Mouse (Mus musculus) cortical plate, adult 2 months (tissue): Measurements from ENCODE around the gene Ptgds. TPM values are rescaled to one million over a fixed set of nuclear protein-coding genes. Genes with fewer than 3 reads are reported as not detected.

Experiments used
- H3K27ac ChIP-seq: fragments of 200-500 bp; 2 replicates; pipeline ENCODE4 v1.5.1; 2012; ENCODE audit warnings: low read length, control low read depth, inconsistent platforms; ENCODE audit not compliant: insufficient read depth
- H3K4me1 ChIP-seq: fragments of 200-500 bp; 2 replicates; pipeline ENCODE4 v1.6.1; 2011; ENCODE audit warnings: low read length; ENCODE audit not compliant: control insufficient read depth, insufficient read depth
- H3K4me3 ChIP-seq: fragments of 200-500 bp; 2 replicates; pipeline ENCODE4 v1.5.1; 2011; ENCODE audit warnings: mild to moderate bottlenecking, low read length, control low read depth; ENCODE audit not compliant: insufficient read depth
- CTCF ChIP-seq: fragments of 200-500 bp; IDR thresholded peaks from 2 replicates; pipeline ENCODE4 v1.5.1; 2011; ENCODE audit warnings: mild to moderate bottlenecking, control low read depth, low read length; ENCODE audit not compliant: insufficient read depth; ENCODE audit errors: extremely low read depth
- POLR2A ChIP-seq: fragments of 200-500 bp; IDR thresholded peaks from 2 replicates; pipeline ENCODE4 v1.6.1; 2011; ENCODE audit warnings: mild to moderate bottlenecking, low read length, control low read depth; ENCODE audit not compliant: insufficient read depth; ENCODE audit errors: extremely low read depth
- polyA plus RNA-seq: library from polyadenylated mRNA; depleted of rRNA; stranded (reverse); fragments of >200 nt; gene quantifications from 2 replicates; pipeline ENCODE4 v1.2.3, GENCODE M21; 2012

The Ptgds gene
- polyA plus RNA-seq, 1 experiment: 2,426 TPM

GRCm38 (mm10) chr2:25498622-25499478, 29.0 kb upstream of the Ptgds start:
- no peak overlapping the region for H3K27ac ChIP-seq
- H3K4me3 ChIP-seq: no peak overlapping the region
- no peak for TF ChIP-seq POLR2A
- TF ChIP-seq CTCF: no peak
- H3K4me1 ChIP-seq: no peaks in the 10 kb centered on the region; the same call in 1 of the 2 replicates

- TF ChIP-seq POLR2A (no peak), CTCF (no peak)
- Histone ChIP-seq H3K4me1 (no peaks in the 10 kb centered on the region; the same call in 1 of the 2 replicates), H3K27ac (0 out of 2 replicates have a peak overlapping the region, but pooled peaks have one; percentile 21), H3K4me3 (no peak overlapping the region)
These were observed 28.2 kb upstream of the Ptgds start for GRCm38 (mm10) chr2:25497846-25498575.

GRCm38 (mm10) chr2:25496462-25496861, 26.6 kb upstream of the Ptgds start:
- peak; percentile 51 for TF ChIP-seq CTCF
- no peak for TF ChIP-seq POLR2A
- H3K4me3 ChIP-seq: no peak overlapping the region

GRCm38 (mm10) chr2:25493476-25493961, 23.7 kb upstream of the Ptgds start, which contains the start of gene Lcn12:
TSS of gene Lcn12 (minus strand) at chr2:25493911.
- Histone ChIP-seq H3K4me3 (no peak within 1 kb of the TSS), H3K27ac (no peak within 1 kb of the TSS), H3K4me1 (no peaks in the 10 kb centered on the region)
- TF ChIP-seq POLR2A (no peak), CTCF (no peak)

More at GRCm38 (mm10) chr2:25496462-25496861, 26.6 kb upstream of the Ptgds start:
- no peak overlapping the region for H3K27ac ChIP-seq
- no peaks in the 10 kb centered on the region; the same call in 1 of the 2 replicates for H3K4me1 ChIP-seq

- Histone ChIP-seq H3K27ac (no peak overlapping the region), H3K4me3 (no peak overlapping the region), H3K4me1 (no peaks in the 10 kb centered on the region)
- TF ChIP-seq POLR2A (no peak), CTCF (no peak)
These were observed 23.1 kb upstream of the Ptgds start for GRCm38 (mm10) chr2:25492988-25493387.

- no peak for TF ChIP-seq CTCF
- H3K4me3 ChIP-seq: no peak overlapping the region
- no peak overlapping the region for H3K27ac ChIP-seq
- no peaks in the 10 kb centered on the region for H3K4me1 ChIP-seq
These were observed 18.8 kb upstream of the Ptgds start for GRCm38 (mm10) chr2:25488671-25489068.

GRCm38 (mm10) chr2:25487965-25488670, 18.3 kb upstream of the Ptgds start:
- TF ChIP-seq CTCF (no peak), POLR2A (no peak)
- H3K4me1 ChIP-seq: no peaks in the 10 kb centered on the region
- H3K27ac ChIP-seq: no peak overlapping the region
- no peak overlapping the region for H3K4me3 ChIP-seq

GRCm38 (mm10) chr2:25484901-25485647, 15.2 kb upstream of the Ptgds start:
- no peak for TF ChIP-seq CTCF
- TF ChIP-seq POLR2A: no peak
- H3K4me3 ChIP-seq: no peak overlapping the region
- H3K4me1 ChIP-seq: no peaks in the 10 kb centered on the region
- no peak overlapping the region for H3K27ac ChIP-seq
